Mouse (Mus musculus) spleen, adult 12 weeks (tissue): ENCODE data around the gene Mfsd7a.
"Not testable (repeated sequence)": the region's sequence is repeated elsewhere in the genome, so short reads cannot be mapped to it uniquely, and the experiment has no call there.

ENCODE experiments used
- DNase-seq: peaks from one replicate; pipeline ENCODE4 v3.0.0; 2022; ENCODE audit warnings: low spot score

The Mfsd7a gene

GRCm38 (mm10) chr5:108448785-108449668 is at the start of gene Mfsd7a:
TSS of gene Mfsd7a (minus strand) at chr5:108448891.
- no peak for DNase-seq

- not testable (repeated sequence) for DNase-seq
Measured at GRCm38 (mm10) chr5:108486148-108486547, 37.5 kb upstream of the Mfsd7a start.

- DNase-seq, result peak; percentile 13
Measured at GRCm38 (mm10) chr5:108485239-108485638, 36.5 kb upstream of the Mfsd7a start.

GRCm38 (mm10) chr5:108483006-108483405 is 34.3 kb upstream of the Mfsd7a start:
- DNase-seq, result no peak

- no peak for DNase-seq
Measured at GRCm38 (mm10) chr5:108475977-108476376, 27.3 kb upstream of the Mfsd7a start.

- no peak for DNase-seq
Measured at GRCm38 (mm10) chr5:108473737-108474136, 25.0 kb upstream of the Mfsd7a start.

- no peak for DNase-seq
Measured at GRCm38 (mm10) chr5:108469617-108470016, 20.9 kb upstream of the Mfsd7a start.

- no peak for DNase-seq
Measured at GRCm38 (mm10) chr5:108466647-108467046, 18.0 kb upstream of the Mfsd7a start.

GRCm38 (mm10) chr5:108465131-108465891 is 16.6 kb upstream of the Mfsd7a start:
- no peak for DNase-seq

GRCm38 (mm10) chr5:108462446-108462845 is 13.8 kb upstream of the Mfsd7a start:
- DNase-seq, result no peak

- DNase-seq, result peak; percentile 98
Measured at GRCm38 (mm10) chr5:108461082-108462065, 12.7 kb upstream of the Mfsd7a start, which contains the start of gene Pcgf3. TSS of gene Pcgf3 (plus strand) at chr5:108461232.

- DNase-seq, result no peak
Measured at GRCm38 (mm10) chr5:108460461-108460860, 11.8 kb upstream of the Mfsd7a start.

- no peak for DNase-seq
Measured at GRCm38 (mm10) chr5:108458706-108459105, 10.0 kb upstream of the Mfsd7a start.

- DNase-seq, result no peak
Measured at GRCm38 (mm10) chr5:108454094-108454493, 5.4 kb upstream of the Mfsd7a start.

GRCm38 (mm10) chr5:108452422-108452821 is 3.7 kb upstream of the Mfsd7a start:
- no peak for DNase-seq

- no peak for DNase-seq
Measured at GRCm38 (mm10) chr5:108451611-108452010, 2.9 kb upstream of the Mfsd7a start.

- no peak for DNase-seq
Measured at GRCm38 (mm10) chr5:108450837-108451540, 2.3 kb upstream of the Mfsd7a start.

GRCm38 (mm10) chr5:108447857-108448256 is 834 bp downstream of the Mfsd7a start:
- DNase-seq, result no peak

GRCm38 (mm10) chr5:108446973-108447372 is 1.7 kb downstream of the Mfsd7a start:
- no peak for DNase-seq

- DNase-seq, result no peak
Measured at GRCm38 (mm10) chr5:108436101-108436500, 12.6 kb downstream of the Mfsd7a start.
